Mouse (Mus musculus): ENCODE measurements around the gene Ticrr.

GRCm38 (mm10) chr7:79661253-79661890 is 1.4 kb downstream of the Ticrr start:
- TF ChIP-seq POLR2A (IDR thresholded peaks at IDR 0.05; ENCODE audit: borderline replicate concordance, control insufficient read depth, low read depth, low read length) (no peak), CTCF (IDR thresholded peaks at IDR 0.05; ENCODE audit: control insufficient read depth, insufficient read depth, low read length) (no peak)
